ENCODE assay signal across 16 mouse cellular contexts in the genomic region with DNA sequence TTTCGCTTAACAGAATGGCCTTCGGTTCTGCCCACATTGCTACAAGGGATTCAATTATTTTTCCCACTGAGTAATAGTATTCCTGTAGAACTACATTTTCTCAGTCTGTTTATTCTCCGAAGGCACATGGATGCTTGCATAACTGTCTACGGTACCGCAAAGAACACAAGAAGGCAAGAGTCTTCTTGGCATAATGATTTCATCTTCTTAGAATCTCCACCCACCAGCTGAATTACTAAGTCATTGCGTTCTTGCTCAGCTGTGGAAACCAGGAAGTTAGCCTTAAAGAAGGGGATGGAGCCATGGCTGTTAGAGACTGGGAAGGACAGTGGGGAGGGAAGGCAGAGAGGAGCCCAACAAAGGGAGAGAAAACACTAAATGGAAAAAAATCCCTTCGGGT.
"Had no signal": no experiment of that assay in that cellular context is flagged by ENCODE, and none has a peak within 500 bp of the region (broad histone marks: within the 10 kb centered on the region; RNA-seq: fewer than 3 reads in every experiment).

No protein-coding gene starts in this region.

- H3K36me3 ChIP-seq: limb, embryonic 12.5 days; limb, embryonic 15.5 days; midbrain, embryonic 10.5 days; midbrain, embryonic 13.5 days had no signal

- H3K9me3 ChIP-seq: limb, embryonic 12.5 days; limb, embryonic 15.5 days; megakaryocyte, embryonic 14.5 days; midbrain, embryonic 10.5 days; midbrain, embryonic 13.5 days had no signal

- ATAC-seq: liver, postnatal 0 days; lung, postnatal 0 days; midbrain, embryonic 13.5 days had no signal

- H3K4me3 ChIP-seq: limb, embryonic 12.5 days; limb, embryonic 15.5 days; megakaryocyte, embryonic 14.5 days; midbrain, embryonic 10.5 days; midbrain, embryonic 13.5 days had no signal

- H3K27me3 ChIP-seq: limb, embryonic 15.5 days; midbrain, embryonic 13.5 days had no signal

- H3K4me1 ChIP-seq: limb, embryonic 12.5 days; limb, embryonic 15.5 days had no signal

- DNase-seq: kidney, adult 18-20 months; kidney, adult 9 months; kidney, postnatal 14 days; kidney, postnatal 4 days; layer of hippocampus, postnatal 36 days; left cerebral cortex, postnatal 4 days; liver, postnatal 0 days; lung, embryonic 14.5 days; thymus, adult 2 months; thymus, postnatal 14 days had no signal
